Mouse (Mus musculus) heart, postnatal 0 days (tissue): ENCODE results near the gene Slco4a1.

Source experiments
- CTCF ChIP-seq: IDR thresholded peaks from 2 replicates; pipeline ENCODE4 v1.5.1; 2016; ENCODE audit warnings: antibody characterized with exemption, control low read depth, low read depth
- EP300 ChIP-seq: IDR thresholded peaks from 2 replicates; pipeline ENCODE4 v1.6.1; 2016; ENCODE audit warnings: antibody characterized with exemption, low read depth

- TF ChIP-seq CTCF (no peak), EP300 (no peak)
These were observed 50.2 kb downstream of the Slco4a1 start for GRCm38 (mm10) chr2:180506281-180506680.
